Mouse (Mus musculus) stomach, postnatal 0 days (tissue): ENCODE measurements at regions not wholly inside any gene's neighbourhood (a gene's known extent, or its start where the extent isn't known, plus 50 kb on each side); places are given as distances from the start of the nearest gene placed in this dataset.

ENCODE experiments used
- ATAC-seq: fragments of 200-750 bp; cut with Nextera tagmentation; 2 replicates; pipeline ENCODE4 v1.8.0; 2017; ENCODE audit not compliant: low FRiP score, low TSS enrichment
- DNase-seq: peaks from one replicate; pipeline ENCODE4 v3.0.0-alpha.2; 2016; ENCODE audit warnings: low spot score
- H3K27ac ChIP-seq: fragments of 300-500 bp; sonication (generic); replicated peaks from 2 replicates; pipeline ENCODE4 v1.5.1; 2014; ENCODE audit warnings: mild to moderate bottlenecking, control low read depth
- H3K27me3 ChIP-seq: fragments of 300-500 bp; sonication (generic); 2 replicates; pipeline ENCODE4 v1.6.1; 2014; ENCODE audit warnings: low read length; ENCODE audit not compliant: control insufficient read depth, insufficient read depth
- H3K36me3 ChIP-seq: fragments of 300-500 bp; sonication (generic); 2 replicates; pipeline ENCODE4 v1.6.1; 2014; ENCODE audit warnings: low read length, mixed read lengths; ENCODE audit not compliant: control insufficient read depth, insufficient read depth
- H3K4me1 ChIP-seq: fragments of 300-500 bp; sonication (generic); replicated peaks from 2 replicates; pipeline ENCODE4 v1.6.1; 2014; ENCODE audit warnings: antibody characterized with exemption; ENCODE audit not compliant: control insufficient read depth, insufficient read depth
- H3K4me2 ChIP-seq: fragments of 300-500 bp; sonication (generic); replicated peaks from 2 replicates; pipeline ENCODE4 v1.6.1; 2014; ENCODE audit warnings: low read depth, mild to moderate bottlenecking, control low read depth, moderate library complexity
- H3K4me3 ChIP-seq: fragments of 300-500 bp; sonication (generic); 2 replicates; pipeline ENCODE4 v1.5.1; 2014; ENCODE audit warnings: low read depth, low read length, control low read depth
- H3K9ac ChIP-seq: fragments of 300-500 bp; sonication (generic); 2 replicates; pipeline ENCODE4 v1.6.1; 2014; ENCODE audit warnings: mild to moderate bottlenecking, low read length, control low read depth, mixed read lengths
- H3K9me3 ChIP-seq: fragments of 300-500 bp; sonication (generic); 2 replicates; pipeline ENCODE4 v1.6.1; 2016; ENCODE audit warnings: low read length; ENCODE audit not compliant: control insufficient read depth
- CTCF ChIP-seq: IDR thresholded peaks from 2 replicates; pipeline ENCODE4 v1.5.1; 2016; ENCODE audit warnings: antibody characterized with exemption, low read depth, mild to moderate bottlenecking, moderate library complexity
- EP300 ChIP-seq: optimal IDR thresholded peaks from 2 replicates; pipeline ENCODE3; 2016; ENCODE audit warnings: antibody characterized with exemption
- WGBS: fragments of 180-500 bp; shearing (Covaris S2); extraction: QIAGEN DNeasy Blood & Tissue Kit; methylation state at CpG from one replicate; pipeline ENCODE4 v1.1.7; 2014; 5-methylcytosine and 5-hydroxymethylcytosine counted together

DNA sequence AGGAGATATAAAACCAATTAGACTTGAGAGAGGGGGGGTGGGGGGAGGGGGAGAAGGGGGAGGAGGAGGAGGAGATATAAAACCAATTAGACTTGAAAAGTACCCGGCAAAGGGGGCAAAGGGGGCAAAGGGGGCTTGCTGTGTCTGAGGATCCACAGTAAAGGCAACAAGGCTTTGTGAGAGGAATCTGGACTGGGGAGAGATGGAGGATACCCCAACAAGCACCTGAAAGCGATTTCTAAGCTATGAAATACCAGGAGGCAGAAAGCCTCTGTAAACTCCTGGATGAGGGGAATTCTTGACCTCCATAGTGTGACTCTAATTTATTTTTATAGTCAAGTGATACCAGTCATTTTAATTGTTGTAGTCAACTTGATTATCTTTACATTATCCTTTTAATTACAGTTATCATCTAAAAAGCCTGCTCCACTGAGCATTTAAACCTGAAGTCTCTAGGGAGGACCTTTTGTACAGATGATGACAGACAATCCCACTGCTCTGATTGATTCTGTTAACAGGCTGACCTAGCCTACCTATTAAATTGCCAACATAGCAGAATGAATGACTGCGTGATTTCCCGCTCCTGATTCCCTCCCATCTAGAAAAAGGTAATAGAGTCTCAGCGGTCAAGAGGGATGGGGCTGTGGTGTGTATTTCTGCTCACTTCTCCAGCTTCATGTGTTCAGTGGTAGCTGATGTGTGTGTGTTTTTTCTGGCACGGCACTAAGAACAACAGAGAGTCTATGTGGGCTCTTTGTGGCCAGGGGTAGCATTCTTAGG, 195.4 kb downstream of the Cpe start:
- Histone ChIP-seq H3K27me3 (no peaks in the 10 kb centered on the region), H3K4me3 (no peak overlapping the region), H3K27ac (no peak overlapping the region), H3K36me3 (no peaks in the 10 kb centered on the region), H3K9me3 (no peaks in the 10 kb centered on the region), H3K4me2 (no peak overlapping the region), H3K4me1 (no peaks in the 10 kb centered on the region), H3K9ac (no peak overlapping the region)
- 68% methylated on average over 6 of the region's 6 CpGs for WGBS
- DNase-seq (no peak), ATAC-seq (no peak)
- TF ChIP-seq EP300 = no peak
- no peak for TF ChIP-seq CTCF

DNA sequence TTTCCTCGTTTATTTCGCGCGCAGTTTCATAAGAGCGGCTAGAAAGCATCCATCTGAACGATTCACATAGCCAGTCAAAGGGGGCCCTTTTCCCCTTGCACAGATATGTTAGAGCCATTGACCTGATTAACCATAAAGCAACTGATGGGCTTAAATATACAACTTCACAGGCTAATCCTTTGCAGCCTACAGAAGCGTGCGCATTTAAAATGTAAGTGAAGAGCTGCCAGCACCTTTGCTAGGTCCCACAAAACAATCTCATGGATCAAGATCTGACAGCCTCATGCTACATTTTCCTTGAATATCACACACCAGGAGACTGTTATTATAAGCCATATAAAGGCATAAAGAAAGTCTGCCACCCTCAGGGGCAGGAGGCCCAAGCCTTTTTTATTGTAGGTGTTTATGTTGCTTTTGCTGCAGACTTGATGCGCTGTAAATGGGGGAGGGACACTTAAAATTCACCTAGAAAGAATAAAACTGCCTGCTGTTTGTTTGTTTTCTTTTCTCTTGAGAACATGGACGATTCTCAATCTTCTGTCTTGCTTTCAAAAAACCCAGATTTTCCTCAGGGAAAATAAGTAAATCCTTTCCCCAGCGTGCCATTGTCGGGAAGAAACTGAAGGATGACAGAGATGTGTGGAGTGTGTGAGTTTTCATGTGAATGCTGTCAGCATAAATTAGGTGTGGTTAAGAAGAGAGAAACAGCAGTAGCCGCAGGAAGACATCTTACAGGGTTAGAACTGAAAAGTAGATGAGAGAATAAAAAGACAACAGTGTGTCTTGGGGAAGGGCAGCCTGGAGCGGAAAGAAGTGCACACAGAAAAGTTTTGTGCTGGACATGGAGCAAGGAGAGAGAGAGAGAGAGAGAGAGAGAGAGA, 196.3 kb downstream of the Cpe start:
- H3K27ac ChIP-seq = no peak overlapping the region
- H3K27me3 ChIP-seq = no peaks in the 10 kb centered on the region
- H3K4me3 ChIP-seq = no peak overlapping the region
- no peak for TF ChIP-seq CTCF
- no peak for TF ChIP-seq EP300
- no peak overlapping the region for H3K4me2 ChIP-seq
- 63% methylated on average over 14 of the region's 14 CpGs for WGBS
- no peak overlapping the region for H3K9ac ChIP-seq
- DNase-seq (no peak), ATAC-seq (no peak)
- no peaks in the 10 kb centered on the region for H3K4me1 ChIP-seq
- H3K36me3 ChIP-seq = no peaks in the 10 kb centered on the region
- H3K9me3 ChIP-seq = no peaks in the 10 kb centered on the region

DNA sequence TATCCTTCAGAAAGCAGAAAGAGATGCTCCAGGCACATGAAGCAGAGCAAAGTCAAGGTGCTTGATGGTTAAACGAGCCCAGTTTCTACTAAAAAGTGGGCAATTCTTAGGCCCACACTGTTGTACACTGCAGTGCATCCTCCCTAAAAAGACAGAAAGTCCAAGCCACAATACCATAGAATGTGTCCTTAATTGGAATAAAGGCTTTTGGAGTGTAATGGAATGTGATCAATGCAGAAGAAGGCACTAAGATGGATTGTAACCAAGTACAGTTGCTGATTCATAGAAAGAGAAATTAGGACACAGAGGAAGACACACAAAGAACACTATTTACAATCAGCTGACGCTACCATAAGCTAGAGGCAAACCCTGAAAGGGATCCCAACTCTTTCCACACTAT, 201.3 kb downstream of the Cpe start:
- no peak for ATAC-seq

DNA sequence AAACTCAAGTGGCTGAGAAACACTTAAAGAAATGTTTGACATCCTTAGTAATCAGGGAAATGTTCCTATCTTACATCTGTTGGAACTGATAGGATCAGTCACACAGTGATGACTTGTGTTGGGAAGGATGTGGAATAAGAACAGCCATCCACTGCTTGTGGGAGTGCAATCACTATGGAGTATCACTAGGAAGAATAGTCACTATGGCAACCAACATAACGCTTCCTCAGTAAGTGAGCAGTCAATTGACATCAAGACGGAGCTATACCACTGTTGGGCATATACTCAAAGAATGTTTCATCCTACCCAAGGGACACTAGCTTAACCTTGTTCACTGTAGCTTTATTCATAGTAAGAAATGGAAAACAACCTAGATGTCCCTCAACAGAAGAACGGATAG, 204.8 kb downstream of the Cpe start:
- no peak for TF ChIP-seq CTCF
- TF ChIP-seq EP300 = no peak
- no peaks in the 10 kb centered on the region for H3K27me3 ChIP-seq
- no peak overlapping the region for H3K4me3 ChIP-seq
- DNase-seq (no peak), ATAC-seq (no peak)
- no peak overlapping the region for H3K4me2 ChIP-seq
- H3K9ac ChIP-seq = no peak overlapping the region
- 86% methylated on average over 3 of the region's 3 CpGs for WGBS
- H3K36me3 ChIP-seq = no peaks in the 10 kb centered on the region
- no peak overlapping the region for H3K27ac ChIP-seq
- H3K9me3 ChIP-seq = no peaks in the 10 kb centered on the region
- no peaks in the 10 kb centered on the region for H3K4me1 ChIP-seq

More for the DNA sequence above, 201.3 kb downstream of the Cpe start:
- WGBS = 88% methylated on average over 2 of the region's 2 CpGs
- no peaks in the 10 kb centered on the region for H3K36me3 ChIP-seq
- no peak overlapping the region for H3K27ac ChIP-seq
- TF ChIP-seq EP300 (no peak), CTCF (no peak)
- no peaks in the 10 kb centered on the region for H3K4me1 ChIP-seq
- no peaks in the 10 kb centered on the region for H3K27me3 ChIP-seq
- no peak for DNase-seq
- H3K9ac ChIP-seq = no peak overlapping the region
- H3K9me3 ChIP-seq = no peaks in the 10 kb centered on the region
- no peak overlapping the region for H3K4me3 ChIP-seq
- H3K4me2 ChIP-seq = no peak overlapping the region

DNA sequence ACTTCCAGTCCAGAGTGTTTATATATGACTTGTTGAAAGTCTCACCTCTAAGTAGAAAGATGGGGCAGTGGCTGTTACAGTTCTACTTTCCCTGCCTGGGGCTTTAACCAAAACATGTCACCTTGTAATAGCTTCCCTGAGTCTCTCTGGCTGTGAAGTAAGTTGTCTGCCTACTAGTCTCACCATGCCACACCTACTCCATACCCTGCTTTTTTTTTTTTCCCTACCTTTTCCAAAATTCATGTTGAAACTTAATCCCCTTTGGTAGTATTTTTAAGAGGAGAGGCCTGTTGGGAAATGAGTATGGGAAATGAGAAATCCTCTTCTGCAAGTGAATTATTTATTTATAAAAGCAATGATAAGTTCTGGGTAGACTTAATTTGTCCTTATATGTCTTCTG, 219.6 kb downstream of the Cpe start:
- DNase-seq (no peak), ATAC-seq (no peak)
- Histone ChIP-seq H3K27me3 (no peaks in the 10 kb centered on the region), H3K36me3 (no peaks in the 10 kb centered on the region), H3K27ac (no peak overlapping the region), H3K9ac (no peak overlapping the region), H3K4me3 (no peak overlapping the region), H3K4me1 (no peaks in the 10 kb centered on the region), H3K4me2 (no peak overlapping the region), H3K9me3 (no peaks in the 10 kb centered on the region)
- TF ChIP-seq EP300 (no peak), CTCF (no peak)

DNA sequence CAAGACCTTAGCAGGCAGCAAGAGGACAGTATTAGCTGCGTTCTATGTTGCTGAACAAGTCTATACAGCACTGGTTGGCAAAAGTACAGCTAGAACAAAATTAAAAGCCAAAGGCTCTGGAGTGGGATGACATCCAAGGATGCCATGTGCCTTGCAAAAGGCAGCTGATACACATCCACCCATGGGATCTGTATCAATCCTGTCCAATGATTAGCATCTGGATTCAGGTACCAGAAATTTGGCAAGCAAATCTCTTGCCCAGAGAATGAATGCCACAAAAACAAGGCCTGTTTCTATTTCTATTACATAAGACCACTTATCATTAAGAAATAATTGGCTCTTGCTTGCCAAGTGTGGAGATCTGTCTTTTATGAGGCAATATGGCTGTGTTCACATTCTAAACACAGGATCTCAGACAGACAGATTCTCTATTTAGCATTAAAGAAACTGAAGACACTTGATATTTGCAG, 220.0 kb downstream of the Cpe start:
- TF ChIP-seq EP300 (no peak), CTCF (no peak)
- Histone ChIP-seq H3K9ac (no peak overlapping the region), H3K4me2 (no peak overlapping the region), H3K9me3 (no peaks in the 10 kb centered on the region), H3K4me3 (no peak overlapping the region), H3K36me3 (no peaks in the 10 kb centered on the region), H3K27ac (no peak overlapping the region), H3K4me1 (no peaks in the 10 kb centered on the region), H3K27me3 (no peaks in the 10 kb centered on the region)
- WGBS = 70% methylated on average over 1 of the region's 1 CpGs
- ATAC-seq (no peak), DNase-seq (no peak)
